Mouse (Mus musculus) forebrain, embryonic 13.5 days (tissue): Measurements from ENCODE around the gene B430305J03Rik. TPM values are rescaled to one million over a fixed set of nuclear protein-coding genes. Genes with fewer than 3 reads are reported as not detected.

ENCODE experiments used
- ATAC-seq: fragments of 200-750 bp; cut with Nextera tagmentation; 2 replicates; pipeline ENCODE4 v1.8.0; 2017
- H3K27ac ChIP-seq: fragments of 300-500 bp; sonication (generic); 2 replicates; pipeline ENCODE4 v1.5.1; 2015; ENCODE audit warnings: inconsistent platforms, mild to moderate bottlenecking, moderate library complexity
- H3K27me3 ChIP-seq: fragments of 300-500 bp; sonication (generic); 2 replicates; pipeline ENCODE4 v1.6.1; 2015; ENCODE audit warnings: mild to moderate bottlenecking, inconsistent platforms
- H3K36me3 ChIP-seq: fragments of 300-500 bp; sonication (generic); 2 replicates; pipeline ENCODE4 v1.6.1; 2015; ENCODE audit warnings: mild to moderate bottlenecking, inconsistent platforms; ENCODE audit not compliant: poor library complexity, severe bottlenecking
- H3K4me1 ChIP-seq: fragments of 300-500 bp; sonication (generic); 2 replicates; pipeline ENCODE4 v1.6.1; 2015; ENCODE audit warnings: inconsistent platforms
- H3K4me2 ChIP-seq: fragments of 300-500 bp; sonication (generic); 2 replicates; pipeline ENCODE4 v1.6.1; 2015; ENCODE audit warnings: inconsistent platforms, mild to moderate bottlenecking, moderate library complexity
- H3K4me3 ChIP-seq: fragments of 300-500 bp; sonication (generic); 2 replicates; pipeline ENCODE4 v1.5.1; 2015; ENCODE audit warnings: mild to moderate bottlenecking, inconsistent platforms
- H3K9ac ChIP-seq: fragments of 300-500 bp; sonication (generic); 2 replicates; pipeline ENCODE4 v1.6.1; 2015; ENCODE audit warnings: mild to moderate bottlenecking, inconsistent platforms
- H3K9me3 ChIP-seq: fragments of 300-500 bp; sonication (generic); replicated peaks from 2 replicates; pipeline ENCODE4 v1.6.1; 2016; ENCODE audit warnings: inconsistent platforms
- WGBS: fragments of 180-500 bp; shearing (Covaris S2); methylation state at CpG from one replicate; pipeline ENCODE4 v1.1.7; 2015; 5-methylcytosine and 5-hydroxymethylcytosine counted together
- polyA plus RNA-seq: library from polyadenylated mRNA; unstranded; fragments of >200 nt; fragmentation: Nextera tagmentation; extraction: Ambion mirVana; gene quantifications from 2 replicates; pipeline ENCODE4 v1.2.1, GENCODE M21; 2015

The B430305J03Rik gene
- not detected in 2 replicates for polyA plus RNA-seq

DNA sequence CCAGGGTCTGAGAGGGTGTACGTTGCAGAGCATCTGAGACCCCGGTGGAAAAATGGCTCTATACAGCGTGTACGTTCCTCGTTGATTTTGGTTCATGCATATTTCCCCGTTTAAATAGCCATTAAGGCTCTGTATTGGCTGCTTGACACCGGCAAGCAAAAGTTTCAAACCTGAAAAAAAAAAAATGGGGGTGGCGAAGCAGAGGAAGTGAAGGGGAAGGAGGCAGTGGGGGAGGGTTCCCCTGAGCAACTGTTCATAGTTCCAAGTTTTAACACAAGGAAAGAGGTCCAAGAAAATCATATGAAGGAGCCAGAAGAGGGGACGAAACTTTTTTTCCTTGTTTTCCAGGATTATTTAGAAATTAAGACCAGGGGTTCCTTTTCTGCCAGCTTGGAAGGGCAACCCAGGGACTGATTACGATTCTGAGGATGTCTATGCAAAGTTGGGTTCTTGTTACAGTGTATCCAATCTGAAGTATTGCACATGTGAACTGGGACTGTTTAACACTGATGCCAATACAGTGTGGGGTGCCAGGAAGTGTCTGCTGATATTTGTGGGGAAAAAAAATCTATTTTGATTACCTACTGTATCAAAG is at the start of gene B430305J03Rik:
Gene B430305J03Rik (minus strand): TSS at position 173 of the 595 bp plus-strand sequence.
- peak within 1 kb of the TSS; percentile 87 for H3K4me3 ChIP-seq
- no peaks in the 10 kb centered on the region for H3K36me3 ChIP-seq
- no peak for ATAC-seq
- H3K4me1 ChIP-seq = peaks cover 34% of the 10 kb centered on the region
- no peaks in the 10 kb centered on the region for H3K9me3 ChIP-seq
- no peaks in the 10 kb centered on the region for H3K27me3 ChIP-seq
- H3K9ac ChIP-seq = peak within 1 kb of the TSS; percentile 93
- WGBS = 1% methylated on average over 10 of the region's 10 CpGs
- H3K27ac ChIP-seq = peak within 1 kb of the TSS; percentile 86
- peak within 1 kb of the TSS; percentile 78 for H3K4me2 ChIP-seq

DNA sequence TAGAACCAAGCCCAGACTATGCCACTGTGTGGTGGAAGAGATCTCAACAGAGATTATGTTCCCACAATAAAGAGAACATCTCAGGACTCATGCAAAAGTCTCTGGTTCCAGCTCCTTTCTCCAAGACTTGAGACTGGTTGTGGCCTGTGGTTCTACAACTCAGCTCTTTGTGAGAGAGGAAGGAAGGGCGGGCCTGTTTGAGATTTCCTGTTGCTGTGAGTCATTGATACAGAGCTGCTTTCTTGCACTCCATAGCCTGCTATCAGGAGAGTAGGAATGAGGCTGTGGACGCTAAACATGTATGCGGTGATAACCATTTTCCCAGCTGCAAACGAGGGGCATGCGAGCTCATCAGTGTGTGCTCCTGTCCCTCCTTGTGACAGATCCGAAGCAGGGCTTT is 43.9 kb upstream of the B430305J03Rik start:
- no peak for ATAC-seq
- Histone ChIP-seq H3K4me1 (no peaks in the 10 kb centered on the region), H3K9me3 (no peaks in the 10 kb centered on the region), H3K9ac (no peak overlapping the region), H3K4me3 (no peak overlapping the region), H3K27ac (no peak overlapping the region), H3K36me3 (no peaks in the 10 kb centered on the region), H3K27me3 (no peaks in the 10 kb centered on the region), H3K4me2 (no peak overlapping the region)
- 89% methylated on average over 6 of the region's 6 CpGs for WGBS

- Histone ChIP-seq H3K9me3 (no peaks in the 10 kb centered on the region), H3K27me3 (no peaks in the 10 kb centered on the region), H3K4me2 (no peak overlapping the region), H3K4me1 (no peaks in the 10 kb centered on the region), H3K27ac (no peak overlapping the region), H3K36me3 (no peaks in the 10 kb centered on the region), H3K9ac (no peak overlapping the region), H3K4me3 (no peak overlapping the region)
- no peak for ATAC-seq
- 78% methylated on average over 4 of the region's 4 CpGs for WGBS
Observed at GRCm38 (mm10) chr3:61406921-61407320, 41.2 kb upstream of the B430305J03Rik start.

DNA sequence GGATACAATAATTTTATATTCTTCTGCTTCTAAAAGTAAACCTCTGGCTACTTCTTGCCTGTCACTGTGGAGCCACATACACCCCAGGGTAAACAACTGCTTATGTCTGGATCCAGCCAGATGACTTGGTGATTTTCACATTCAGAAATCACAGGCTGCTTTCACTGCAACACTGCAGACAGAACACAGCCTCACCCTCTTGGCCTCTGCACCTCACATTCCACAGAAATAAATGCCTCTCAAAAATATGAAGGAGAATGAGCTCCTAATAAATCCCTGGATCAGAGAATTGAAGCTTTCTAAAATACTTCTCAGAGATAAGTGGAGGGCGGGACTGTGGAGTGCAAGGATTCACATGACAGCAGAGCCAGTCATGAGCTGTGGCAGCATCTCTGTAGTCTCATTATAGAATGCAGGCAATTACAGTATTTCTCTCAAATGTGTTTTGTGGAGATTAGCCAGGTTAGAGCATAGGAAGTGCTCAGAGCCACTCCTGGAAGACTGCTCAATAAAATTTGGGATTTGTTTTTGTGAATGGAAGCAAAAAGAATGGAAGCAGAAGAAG is 35.2 kb upstream of the B430305J03Rik start:
- no peak overlapping the region for H3K27ac ChIP-seq
- H3K36me3 ChIP-seq = no peaks in the 10 kb centered on the region
- H3K4me1 ChIP-seq = peaks cover 8% of the 10 kb centered on the region; the same call in 1 of the 2 replicates
- no peaks in the 10 kb centered on the region for H3K9me3 ChIP-seq
- no peak for ATAC-seq
- WGBS = 61% methylated on average over 1 of the region's 1 CpGs
- no peaks in the 10 kb centered on the region for H3K27me3 ChIP-seq
- no peak overlapping the region for H3K9ac ChIP-seq
- H3K4me2 ChIP-seq = no peak overlapping the region
- H3K4me3 ChIP-seq = no peak overlapping the region

GRCm38 (mm10) chr3:61396728-61397127 is 31.0 kb upstream of the B430305J03Rik start:
- Histone ChIP-seq H3K4me3 (no peak overlapping the region), H3K9me3 (no peaks in the 10 kb centered on the region), H3K27ac (no peak overlapping the region), H3K4me2 (no peak overlapping the region), H3K27me3 (no peaks in the 10 kb centered on the region), H3K9ac (no peak overlapping the region), H3K36me3 (no peaks in the 10 kb centered on the region), H3K4me1 (peaks cover 8% of the 10 kb centered on the region; the same call in 1 of the 2 replicates)
- ATAC-seq = peak; percentile 33; the same call in 1 of the 2 replicates
- 13% methylated on average over 2 of the region's 2 CpGs for WGBS

DNA sequence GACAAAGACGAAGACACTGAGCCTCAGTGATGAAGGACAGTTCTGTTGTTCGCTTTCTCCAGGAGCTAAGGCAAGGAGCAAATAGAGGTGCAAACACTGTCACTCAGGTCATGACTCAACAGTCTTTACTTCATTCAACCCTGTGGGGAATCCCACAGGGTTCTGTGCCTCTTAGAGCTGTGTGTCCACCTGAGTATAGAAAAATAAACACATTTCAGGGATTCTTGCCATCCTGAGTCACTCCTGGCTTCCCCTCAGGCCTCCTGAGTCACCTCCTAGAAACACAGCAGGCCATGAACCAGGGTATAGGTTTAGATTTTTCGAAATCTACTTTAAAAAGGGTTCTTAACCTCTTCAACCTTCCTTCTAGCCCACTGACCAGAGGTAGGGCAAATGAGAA is 29.6 kb upstream of the B430305J03Rik start:
- 89% methylated on average over 3 of the region's 3 CpGs for WGBS
- Histone ChIP-seq H3K36me3 (no peaks in the 10 kb centered on the region), H3K4me3 (no peak overlapping the region), H3K27me3 (no peaks in the 10 kb centered on the region), H3K4me1 (peaks cover 8% of the 10 kb centered on the region; the same call in 1 of the 2 replicates), H3K4me2 (no peak overlapping the region), H3K27ac (no peak overlapping the region), H3K9ac (no peak overlapping the region), H3K9me3 (no peaks in the 10 kb centered on the region)
- no peak for ATAC-seq

DNA sequence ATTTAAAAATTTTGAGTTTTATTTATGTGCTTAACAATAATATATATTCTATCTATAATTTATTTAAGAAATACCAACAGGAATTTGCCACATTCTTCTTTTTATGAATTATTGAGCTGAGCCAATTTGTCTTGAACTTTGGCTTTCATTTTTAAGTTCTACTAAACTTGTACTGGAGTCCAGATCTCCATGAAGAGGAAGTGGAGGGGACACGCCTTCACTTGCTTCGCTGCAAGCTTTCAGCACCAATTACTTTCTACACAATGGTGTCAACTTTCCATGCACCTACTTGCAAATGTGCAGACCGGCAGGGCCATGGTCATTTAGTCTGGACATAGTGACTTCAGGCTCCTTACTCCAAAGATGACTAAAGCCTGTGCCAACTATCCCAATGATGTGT is 27.8 kb upstream of the B430305J03Rik start:
- no peak overlapping the region for H3K4me2 ChIP-seq
- no peak overlapping the region for H3K9ac ChIP-seq
- no peaks in the 10 kb centered on the region for H3K36me3 ChIP-seq
- H3K4me1 ChIP-seq = peaks cover 8% of the 10 kb centered on the region; the same call in 1 of the 2 replicates
- WGBS = 78% methylated on average over 3 of the region's 3 CpGs
- no peak overlapping the region for H3K27ac ChIP-seq
- no peak overlapping the region for H3K4me3 ChIP-seq
- H3K27me3 ChIP-seq = no peaks in the 10 kb centered on the region
- ATAC-seq = no peak
- no peaks in the 10 kb centered on the region for H3K9me3 ChIP-seq

GRCm38 (mm10) chr3:61392881-61393280 is 27.1 kb upstream of the B430305J03Rik start:
- no peak overlapping the region for H3K27ac ChIP-seq
- 89% methylated on average over 1 of the region's 1 CpGs for WGBS
- H3K4me1 ChIP-seq = peaks cover 8% of the 10 kb centered on the region; the same call in 1 of the 2 replicates
- no peaks in the 10 kb centered on the region for H3K27me3 ChIP-seq
- no peaks in the 10 kb centered on the region for H3K9me3 ChIP-seq
- H3K9ac ChIP-seq = no peak overlapping the region
- ATAC-seq = no peak
- H3K4me3 ChIP-seq = no peak overlapping the region
- H3K4me2 ChIP-seq = no peak overlapping the region
- H3K36me3 ChIP-seq = no peaks in the 10 kb centered on the region

DNA sequence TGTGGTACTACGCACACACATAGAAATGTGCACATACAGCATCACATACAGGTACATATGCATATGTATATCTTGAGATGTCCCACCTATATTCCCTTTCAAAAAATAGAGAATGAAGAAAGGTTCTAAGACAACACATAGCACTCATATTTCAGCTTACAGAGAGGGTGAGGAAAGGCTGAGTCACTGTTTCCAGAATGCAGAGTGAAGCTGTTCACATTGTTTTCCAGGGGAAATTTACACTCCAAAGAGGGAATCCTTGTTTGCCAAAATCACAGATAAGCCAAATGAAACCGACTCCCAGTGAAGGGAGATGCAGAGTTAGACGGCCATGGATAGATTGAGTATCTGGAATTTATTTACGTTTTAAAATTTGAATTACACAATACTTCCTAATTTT is 25.8 kb upstream of the B430305J03Rik start:
- Histone ChIP-seq H3K9me3 (no peaks in the 10 kb centered on the region), H3K36me3 (no peaks in the 10 kb centered on the region), H3K9ac (no peak overlapping the region), H3K4me2 (no peak overlapping the region), H3K27me3 (no peaks in the 10 kb centered on the region), H3K27ac (no peak overlapping the region), H3K4me3 (no peak overlapping the region), H3K4me1 (peaks cover 4% of the 10 kb centered on the region; the same call in 1 of the 2 replicates)
- ATAC-seq = no peak
- 88% methylated on average over 4 of the region's 4 CpGs for WGBS

- no peak overlapping the region for H3K4me3 ChIP-seq
- no peak overlapping the region for H3K9ac ChIP-seq
- H3K9me3 ChIP-seq = no peaks in the 10 kb centered on the region
- no peak overlapping the region for H3K27ac ChIP-seq
- 81% methylated on average over 4 of the region's 4 CpGs for WGBS
- H3K27me3 ChIP-seq = no peaks in the 10 kb centered on the region
- H3K36me3 ChIP-seq = no peaks in the 10 kb centered on the region
- H3K4me2 ChIP-seq = no peak overlapping the region
- ATAC-seq = no peak
- H3K4me1 ChIP-seq = no peaks in the 10 kb centered on the region
Observed at GRCm38 (mm10) chr3:61386368-61386767, 20.6 kb upstream of the B430305J03Rik start.

GRCm38 (mm10) chr3:61376001-61376400 is 10.2 kb upstream of the B430305J03Rik start:
- no peak for ATAC-seq
- H3K9me3 ChIP-seq = no peaks in the 10 kb centered on the region
- no peak overlapping the region for H3K4me3 ChIP-seq
- H3K4me1 ChIP-seq = no peaks in the 10 kb centered on the region
- no peaks in the 10 kb centered on the region for H3K27me3 ChIP-seq
- no peaks in the 10 kb centered on the region for H3K36me3 ChIP-seq
- 95% methylated on average over 8 of the region's 8 CpGs for WGBS
- H3K27ac ChIP-seq = no peak overlapping the region
- H3K9ac ChIP-seq = no peak overlapping the region
- no peak overlapping the region for H3K4me2 ChIP-seq

- Histone ChIP-seq H3K4me3 (no peak overlapping the region), H3K27me3 (no peaks in the 10 kb centered on the region), H3K9ac (no peak overlapping the region), H3K9me3 (no peaks in the 10 kb centered on the region), H3K36me3 (no peaks in the 10 kb centered on the region), H3K27ac (no peak overlapping the region), H3K4me2 (no peak overlapping the region; the same call in 1 of the 2 replicates), H3K4me1 (peaks cover 31% of the 10 kb centered on the region)
- ATAC-seq = no peak
- WGBS = 93% methylated on average over 1 of the region's 1 CpGs
Observed at GRCm38 (mm10) chr3:61368446-61368845, 2.7 kb upstream of the B430305J03Rik start.
